Mouse (Mus musculus) adrenal gland, postnatal 10 days (tissue): ENCODE measurements around the gene Mrpl11. TPM values are rescaled to one million over a fixed set of nuclear protein-coding genes. Genes with fewer than 3 reads are reported as not detected.
"Not testable (repeated sequence)": the region's sequence is repeated elsewhere in the genome, so short reads cannot be mapped to it uniquely, and the experiment has no call there.

Source experiments
- DNase-seq: peaks from one replicate; pipeline ENCODE4 v3.0.0; 2021; ENCODE audit warnings: mixed read lengths
- total RNA-seq, 2 experiments: library from RNA; stranded (reverse); gene quantifications; 2 replicates each; pipeline ENCODE4 v1.2.3; 2021

Mrpl11 gene
- total RNA-seq, 2 experiments from 2014 or later, result 72.0 to 75.1 TPM

GRCm38 (mm10) chr19:4992371-4992770 lies 30.4 kb downstream of the Mrpl11 start:
- DNase-seq, result no peak

- peak; percentile 84 for DNase-seq
These were observed 31.0 kb downstream of the Mrpl11 start for GRCm38 (mm10) chr19:4992904-4993303.

GRCm38 (mm10) chr19:4994043-4994442 lies 32.1 kb downstream of the Mrpl11 start:
- DNase-seq, result no peak

GRCm38 (mm10) chr19:4999445-5000140 lies 37.6 kb downstream of the Mrpl11 start:
- no peak for DNase-seq

GRCm38 (mm10) chr19:5001666-5002406 lies 39.9 kb downstream of the Mrpl11 start:
- peak; percentile 86 for DNase-seq

- not testable (repeated sequence) for DNase-seq
These were observed 41.7 kb downstream of the Mrpl11 start for GRCm38 (mm10) chr19:5003644-5004043.

GRCm38 (mm10) chr19:5004925-5005324 lies 43.0 kb downstream of the Mrpl11 start:
- no peak for DNase-seq

GRCm38 (mm10) chr19:5013138-5013537 lies 51.2 kb downstream of the Mrpl11 start:
- no peak for DNase-seq

- DNase-seq, result peak; percentile 32
These were observed 53.0 kb downstream of the Mrpl11 start for GRCm38 (mm10) chr19:5014961-5015398.

- DNase-seq, result peak; percentile 12
These were observed 54.3 kb downstream of the Mrpl11 start for GRCm38 (mm10) chr19:5016221-5016742.

Other genes starting within 250 kb of the Mrpl11 start
- gene Rbm4b, start 205.7 kb upstream of the Mrpl11 start, total RNA-seq, result 10 to 100 TPM; 11.2 to 13.1 TPM
- gene Rbm4, start 168.2 kb upstream of the Mrpl11 start, total RNA-seq, result 10 to 100 TPM; 50.6 to 60.8 TPM
- 10 to 100 TPM; 18.7 to 19.9 TPM for gene Gm21992, start 150.5 kb upstream of the Mrpl11 start, total RNA-seq
- gene Rbm14, start 150.5 kb upstream of the Mrpl11 start, total RNA-seq, result 10 to 100 TPM; 47.0 to 50.2 TPM
- gene Ccs, start 122.8 kb upstream of the Mrpl11 start, total RNA-seq, result 100 to 1,000 TPM; 109 to 114 TPM
- gene Ccdc87, start 122.8 kb upstream of the Mrpl11 start, total RNA-seq, result under 1 TPM in 1 of 2 experiments, not detected in 1; 0.12 TPM
- gene Ctsf, start 107.0 kb upstream of the Mrpl11 start, total RNA-seq, result 100 to 1,000 TPM; 205 to 216 TPM
- gene Actn3, start 84.2 kb upstream of the Mrpl11 start, total RNA-seq, result 10 to 100 TPM; 70.8 to 96.2 TPM
- 10 to 100 TPM; 12.5 to 13.9 TPM for gene Zdhhc24, start 83.5 kb upstream of the Mrpl11 start, total RNA-seq
- 10 to 100 TPM in 1 of 2 experiments, 1 to 10 TPM in 1; 7.4 to 10.3 TPM for gene Bbs1, start 55.5 kb upstream of the Mrpl11 start, total RNA-seq
- gene Dpp3, start 33.9 kb upstream of the Mrpl11 start, total RNA-seq, result 10 to 100 TPM; 74.1 to 83.4 TPM
- gene Peli3, start 19.0 kb upstream of the Mrpl11 start, total RNA-seq, result 1 to 10 TPM; 2.8 to 3.9 TPM
- gene Npas4, start 28.2 kb downstream of the Mrpl11 start, total RNA-seq, result under 1 TPM; 0.15 to 0.24 TPM
- 1 to 10 TPM; 3.2 to 5.1 TPM for gene Slc29a2, start 61.7 kb downstream of the Mrpl11 start, total RNA-seq
- 10 to 100 TPM; 28.7 to 35.7 TPM for gene B4gat1, start 76.7 kb downstream of the Mrpl11 start, total RNA-seq
- 1 to 10 TPM; 1.8 to 2.8 TPM for gene AC124502.3, start 76.7 kb downstream of the Mrpl11 start, total RNA-seq
- 10 to 100 TPM; 22.1 to 25.4 TPM for gene Brms1, start 79.2 kb downstream of the Mrpl11 start, total RNA-seq
- gene Rin1, start 88.3 kb downstream of the Mrpl11 start, total RNA-seq, result 1 to 10 TPM; 1.7 to 3.7 TPM
- 10 to 100 TPM; 28.1 to 37.5 TPM for gene Cd248, start 105.9 kb downstream of the Mrpl11 start, total RNA-seq
- gene Tmem151a, start 123.4 kb downstream of the Mrpl11 start, total RNA-seq, result 1 to 10 TPM; 2.4 to 3.2 TPM
- gene Yif1a, start 126.4 kb downstream of the Mrpl11 start, total RNA-seq, result 10 to 100 TPM; 88.3 to 96.8 TPM
- 1 to 10 TPM; 5.0 to 5.1 TPM for gene Cnih2, start 136.4 kb downstream of the Mrpl11 start, total RNA-seq
- gene Rab1b, start 144.9 kb downstream of the Mrpl11 start, total RNA-seq, result 100 to 1,000 TPM; 179 to 197 TPM
- 10 to 100 TPM; 28.0 to 40.2 TPM for gene Klc2, start 156.4 kb downstream of the Mrpl11 start, total RNA-seq